Mouse (Mus musculus) CD4-positive, CD25-positive, alpha-beta regulatory T cell, adult 2 months (primary cell): ENCODE data around the gene Dnajc5.

Experiments
- DNase-seq: peaks from one replicate; pipeline ENCODE4 v3.0.0-alpha.2; 2012; ENCODE audit warnings: low read depth, low spot score

Dnajc5 gene

GRCm38 (mm10) chr2:181572921-181573920 lies 52.9 kb downstream of the Dnajc5 start:
- no peak for DNase-seq

- no peak for DNase-seq
Observed at GRCm38 (mm10) chr2:181573961-181574360, 53.7 kb downstream of the Dnajc5 start.

DNA sequence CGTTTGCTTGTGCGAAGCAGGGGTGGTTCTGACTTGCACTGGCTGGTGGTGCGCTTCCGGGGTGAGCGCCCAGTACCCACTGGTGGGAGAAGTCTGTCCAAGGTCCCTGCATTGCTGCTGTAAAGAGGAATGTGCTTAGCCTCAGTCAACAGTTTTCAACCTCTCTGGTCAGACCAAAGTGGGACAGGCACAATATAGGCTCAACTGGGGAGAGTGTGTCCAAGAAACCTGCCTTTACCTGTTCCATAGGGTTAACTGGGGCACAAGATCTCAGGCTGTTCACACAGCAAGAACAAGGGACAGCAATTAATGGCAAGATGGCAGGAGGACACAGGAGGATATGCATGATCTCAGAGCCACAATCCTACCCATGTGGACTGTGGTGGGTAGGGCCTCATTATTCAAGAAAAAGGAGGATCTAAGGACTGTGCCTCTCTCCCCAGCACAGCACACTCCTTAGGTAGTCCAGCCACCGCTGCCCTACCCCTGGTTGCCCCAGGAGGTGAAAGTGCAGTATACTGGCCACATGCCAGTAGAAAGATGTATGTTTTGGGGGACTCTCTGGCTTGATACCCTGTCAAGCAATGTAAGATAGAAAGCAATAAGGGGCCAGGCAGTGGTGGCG lies 54.7 kb downstream of the Dnajc5 start:
- no peak for DNase-seq

DNA sequence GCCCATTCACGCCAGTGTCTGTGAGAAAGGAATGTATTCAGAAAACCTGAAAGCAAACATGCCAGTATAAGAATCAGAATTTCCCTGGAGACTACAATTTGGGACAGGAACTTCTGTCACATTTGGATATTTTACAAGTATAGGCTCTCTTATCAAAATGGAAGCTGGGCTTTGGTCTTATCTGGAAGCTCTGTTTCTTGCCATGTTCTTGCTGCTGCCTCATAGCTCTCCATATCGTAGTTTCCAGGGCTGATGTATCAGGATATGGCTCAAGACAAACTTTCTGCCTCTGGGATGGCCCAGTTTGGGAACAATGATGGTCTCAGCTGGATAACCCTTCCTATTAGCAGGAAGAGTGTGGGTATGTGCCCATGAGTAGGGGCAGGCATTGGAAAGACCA lies 56.3 kb downstream of the Dnajc5 start:
- no peak for DNase-seq

DNA sequence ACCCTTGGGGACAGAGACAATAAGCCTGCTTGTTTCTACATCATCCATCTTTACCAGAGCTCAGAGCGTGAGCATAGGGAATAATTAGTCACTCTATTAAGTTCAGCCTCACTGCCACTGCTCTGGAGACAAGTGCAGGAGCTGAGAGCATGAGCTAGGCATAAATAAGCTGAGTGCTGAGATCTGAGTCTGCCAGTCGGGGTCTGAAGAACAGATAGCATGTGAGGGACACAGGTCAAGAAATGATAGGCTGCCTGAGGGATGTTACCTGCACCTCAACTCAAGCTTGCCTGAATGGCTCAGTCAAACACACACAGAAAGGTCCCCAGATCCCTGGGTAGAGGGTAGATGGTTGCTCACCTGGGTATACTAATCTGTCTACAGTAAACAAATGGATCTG lies 56.8 kb downstream of the Dnajc5 start:
- no peak for DNase-seq

DNA sequence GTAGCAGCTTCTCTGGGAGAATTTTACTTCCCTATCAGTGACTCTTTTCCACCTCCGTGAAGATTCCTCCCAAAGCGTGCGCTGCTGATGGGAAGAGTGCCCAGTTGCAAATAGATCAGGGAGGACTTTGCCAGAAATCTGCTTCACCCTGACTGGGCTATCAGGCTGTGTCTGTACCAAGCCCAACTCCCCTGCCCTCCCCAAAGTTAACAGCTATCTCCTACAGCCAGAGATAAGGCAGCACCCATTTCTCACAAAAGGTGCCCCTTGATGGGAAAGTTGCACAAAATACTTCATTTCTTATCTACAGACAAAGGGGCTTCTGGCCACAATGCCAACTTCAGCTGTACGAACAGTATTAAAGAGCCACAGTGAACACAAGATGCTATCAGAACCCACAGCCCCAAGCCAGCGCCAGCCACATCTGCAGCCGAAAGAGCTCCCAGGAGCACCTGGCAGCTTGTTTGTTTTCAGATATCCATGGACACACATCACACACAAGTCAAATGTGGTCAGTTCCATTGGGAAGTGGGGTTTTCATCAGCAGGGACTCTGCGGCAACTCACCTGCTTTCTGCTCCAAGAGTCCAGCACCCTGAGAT lies 57.8 kb downstream of the Dnajc5 start:
- no peak for DNase-seq

DNA sequence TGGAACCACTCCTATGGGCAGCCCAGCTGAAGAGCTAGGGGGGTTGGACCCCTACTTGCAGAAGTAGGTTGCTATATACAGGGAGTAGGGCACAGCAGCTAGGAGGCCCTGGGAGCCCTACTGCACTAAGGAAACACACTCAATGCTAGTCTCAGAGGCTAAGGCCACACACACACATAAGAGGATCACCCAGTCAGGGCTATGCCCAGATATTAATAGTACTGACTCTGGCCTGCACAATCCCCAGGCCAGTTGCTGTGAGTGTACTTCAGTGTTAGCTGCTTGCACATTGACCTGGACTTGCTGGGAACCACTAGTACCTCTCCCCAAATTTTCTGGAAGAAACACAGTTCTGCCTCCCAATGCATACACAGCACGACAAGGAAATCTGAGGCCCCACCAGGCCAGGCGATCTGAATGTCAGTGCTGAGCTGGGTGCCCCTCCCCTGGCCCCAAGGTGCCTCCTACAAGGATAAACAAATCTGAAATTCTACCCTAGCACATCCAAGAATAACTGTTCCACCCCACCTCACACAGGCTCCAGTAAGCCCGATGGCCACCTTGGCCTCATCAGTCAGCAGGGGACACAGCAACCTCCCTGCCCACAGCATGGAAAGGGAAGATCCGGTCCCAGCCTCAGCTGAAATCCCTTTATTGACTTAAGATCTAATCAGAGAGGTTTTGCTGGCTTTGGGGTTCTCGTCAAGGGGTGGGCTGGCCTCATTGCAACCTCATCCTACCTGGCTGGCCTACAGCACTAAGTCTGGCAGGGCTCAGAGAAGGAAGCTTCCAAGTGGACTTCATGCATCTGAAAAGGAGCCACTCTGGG lies 58.7 kb downstream of the Dnajc5 start:
- no peak for DNase-seq

DNA sequence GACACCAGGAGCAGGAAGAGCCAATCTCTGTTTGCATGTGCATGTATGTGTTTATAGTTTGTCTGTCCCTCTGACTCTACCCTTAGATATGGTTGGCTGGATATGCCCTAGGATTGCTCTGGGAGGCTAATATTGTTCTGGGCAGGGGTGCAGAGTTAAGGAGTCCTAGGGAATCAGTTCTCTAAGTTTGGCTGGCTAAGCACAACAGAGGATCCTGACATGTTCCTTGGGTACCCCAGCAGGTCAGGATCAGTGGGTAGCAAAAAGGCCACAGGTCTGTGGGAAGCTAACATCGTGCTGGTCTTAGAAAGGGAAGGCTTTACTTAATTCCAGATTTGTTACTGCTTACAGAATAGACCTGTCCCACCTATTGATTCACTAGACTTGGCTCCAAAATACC lies 59.4 kb downstream of the Dnajc5 start:
- no peak for DNase-seq

GRCm38 (mm10) chr2:181580131-181580772 lies 60.0 kb downstream of the Dnajc5 start:
- no peak for DNase-seq

GRCm38 (mm10) chr2:181581016-181581401 lies 60.7 kb downstream of the Dnajc5 start:
- peak; percentile 96 for DNase-seq

- DNase-seq: peak; percentile 88
Observed at GRCm38 (mm10) chr2:181581402-181582120, 61.3 kb downstream of the Dnajc5 start.

- no peak for DNase-seq
Observed at GRCm38 (mm10) chr2:181582358-181582757, 62.1 kb downstream of the Dnajc5 start.

GRCm38 (mm10) chr2:181582939-181583338 lies 62.7 kb downstream of the Dnajc5 start:
- DNase-seq: no peak

DNA sequence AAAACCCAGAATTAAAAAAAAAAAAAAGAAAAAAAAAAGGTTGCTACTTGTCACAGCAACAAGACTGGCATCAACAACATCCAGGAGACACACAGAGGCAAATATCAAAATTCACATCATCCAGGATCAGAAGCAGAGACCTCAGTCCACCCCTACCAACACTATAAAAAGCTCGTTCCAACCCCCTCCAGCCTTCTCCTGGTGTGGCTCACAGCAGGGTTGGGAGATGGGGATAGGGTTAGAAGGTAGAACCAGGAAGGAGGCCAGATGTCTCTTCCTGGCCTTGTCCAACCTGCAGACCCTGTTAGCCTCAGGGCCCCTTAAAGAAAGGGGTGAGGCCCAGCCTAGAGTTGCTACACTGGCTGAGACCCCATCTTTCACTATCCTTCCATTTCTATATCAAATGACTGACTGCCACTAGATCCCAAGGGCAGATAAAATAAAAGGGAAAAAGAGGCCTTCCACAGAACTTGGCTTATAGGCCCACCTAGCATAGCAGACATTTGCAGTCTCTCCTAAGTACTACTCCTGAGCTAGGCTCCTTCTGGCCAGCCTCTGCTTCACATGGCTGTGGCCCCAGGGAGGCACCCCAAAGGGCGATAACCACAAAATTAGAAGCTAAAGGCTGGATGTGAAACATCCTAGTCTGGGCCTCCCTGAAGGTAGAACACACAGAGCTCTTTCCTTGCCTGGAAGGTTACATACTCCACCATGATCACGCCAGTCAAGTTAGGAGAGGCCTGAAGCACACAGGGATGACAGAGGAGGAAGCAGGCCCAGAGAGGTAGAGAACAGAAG lies 63.4 kb downstream of the Dnajc5 start:
- DNase-seq: no peak

DNA sequence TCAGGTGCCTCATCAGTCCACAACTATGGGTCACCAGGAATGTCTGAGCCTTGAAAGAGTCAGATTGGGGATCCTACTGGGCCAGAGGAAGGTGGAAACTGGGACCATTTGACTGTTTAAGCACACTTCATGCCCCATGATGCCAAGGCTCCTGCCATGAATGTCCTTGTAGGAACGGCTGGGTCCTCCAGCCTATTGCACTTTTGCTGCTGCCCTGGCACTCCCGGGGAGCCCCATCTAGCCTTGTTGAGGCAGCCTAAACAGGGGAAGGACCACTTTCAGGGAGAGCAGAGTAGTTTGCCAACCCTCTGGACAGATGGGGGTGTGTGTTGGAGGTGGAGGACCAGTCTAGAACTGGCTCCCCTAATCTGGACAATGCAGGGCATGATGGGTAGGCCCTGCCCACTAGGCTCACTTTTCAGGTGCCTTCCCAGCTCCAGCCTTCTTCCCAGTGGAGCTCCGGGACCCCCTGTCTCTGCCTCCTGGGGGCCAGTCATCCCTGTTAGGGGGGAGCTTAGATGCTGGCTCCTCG lies 64.2 kb downstream of the Dnajc5 start, which contains the start of gene Uckl1:
Gene Uckl1, minus strand, starts transcription at position 482 of the 532 bp plus-strand sequence.
- no peak for DNase-seq

- DNase-seq: no peak
Observed at GRCm38 (mm10) chr2:181585506-181585905, 65.2 kb downstream of the Dnajc5 start.

DNA sequence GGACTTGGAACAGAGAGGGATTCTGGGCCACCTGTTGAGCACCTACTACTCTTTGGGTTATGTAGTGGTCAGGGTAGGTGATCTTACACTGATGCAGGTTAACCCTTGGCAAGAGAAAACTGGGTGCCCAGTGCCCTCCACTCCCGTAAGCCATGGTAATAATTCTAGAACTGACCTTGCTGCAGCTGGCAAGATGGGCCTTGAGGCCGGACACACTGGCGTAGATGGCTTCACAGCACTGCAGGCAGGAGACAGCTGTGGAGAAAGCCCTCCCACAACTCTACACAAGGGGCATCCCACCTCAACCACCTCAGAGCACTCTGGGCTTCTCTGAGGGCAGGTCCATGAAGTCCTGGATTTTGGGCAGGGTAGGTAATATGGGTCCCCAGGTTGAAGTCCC lies 65.8 kb downstream of the Dnajc5 start:
- DNase-seq: no peak

- no peak for DNase-seq
Observed at GRCm38 (mm10) chr2:181587796-181588195, 67.5 kb downstream of the Dnajc5 start.

DNA sequence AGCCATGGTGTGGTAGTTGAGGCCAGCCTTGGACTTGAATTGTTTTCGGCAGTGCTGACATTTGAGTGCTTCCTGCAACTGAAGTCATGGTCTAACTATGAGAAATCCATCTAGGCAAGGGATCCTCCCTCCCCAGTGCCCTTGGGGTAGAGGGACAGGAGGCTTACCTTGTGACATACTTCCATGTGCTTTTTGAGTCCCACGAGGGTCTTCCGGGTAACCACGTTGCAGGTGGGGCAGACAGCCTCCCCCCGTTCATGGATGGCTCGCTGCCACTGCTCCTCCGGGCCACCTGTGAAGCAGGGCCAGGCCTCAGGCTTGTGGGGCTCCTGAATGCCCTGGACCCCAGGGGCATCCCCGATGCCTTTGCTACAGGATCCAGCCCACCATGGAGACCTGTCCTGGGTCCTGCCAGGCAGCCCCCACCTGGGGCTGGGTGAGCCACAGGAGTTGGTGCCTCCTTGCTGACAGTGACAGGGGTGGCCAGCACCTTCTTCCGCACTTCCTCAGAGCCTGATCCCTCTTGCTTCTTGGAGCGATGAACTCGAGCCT lies 68.0 kb downstream of the Dnajc5 start:
- no peak for DNase-seq
